Mouse (Mus musculus): ENCODE data around the gene Nol8.

- TF ChIP-seq POLR2A (IDR thresholded peaks at IDR 0.05; ENCODE audit: extremely low read depth, insufficient read depth, low read length) (no peak), CTCF (IDR thresholded peaks at IDR 0.05; ENCODE audit: extremely low read depth, insufficient read depth, low read length) (no peak)
Measured at GRCm38 (mm10) chr13:49703216-49703779, 50.4 kb downstream of the Nol8 start.
